Mouse (Mus musculus) lung, embryonic 14.5 days (tissue): ENCODE measurements around the gene Ralgapb. TPM values are rescaled to one million over a fixed set of nuclear protein-coding genes. Genes with fewer than 3 reads are reported as not detected.

ENCODE experiments used
- ATAC-seq: fragments of 200-750 bp; cut with Nextera tagmentation; 2 replicates; pipeline ENCODE4 v1.8.0; 2017; ENCODE audit warnings: mild to moderate bottlenecking, moderate TSS enrichment, moderate library complexity; ENCODE audit not compliant: insufficient read depth
- DNase-seq: peaks from one replicate; pipeline ENCODE4 v3.0.0-alpha.2; 2015
- H3K27ac ChIP-seq: fragments of 300-500 bp; sonication (generic); 2 replicates; pipeline ENCODE4 v1.5.1; 2014; ENCODE audit warnings: low read depth, mild to moderate bottlenecking, moderate library complexity
- H3K27me3 ChIP-seq: fragments of 300-500 bp; sonication (generic); 2 replicates; pipeline ENCODE4 v1.6.1; 2014; ENCODE audit warnings: low read length, control low read depth; ENCODE audit not compliant: insufficient read depth
- H3K36me3 ChIP-seq: fragments of 300-500 bp; sonication (generic); 2 replicates; pipeline ENCODE4 v1.6.1; 2014; ENCODE audit warnings: control low read depth; ENCODE audit not compliant: insufficient read depth
- H3K4me1 ChIP-seq: fragments of 300-500 bp; sonication (generic); 2 replicates; pipeline ENCODE4 v1.6.1; 2014; ENCODE audit warnings: antibody characterized with exemption, control low read depth; ENCODE audit not compliant: insufficient read depth
- H3K4me2 ChIP-seq: fragments of 300-500 bp; sonication (generic); 2 replicates; pipeline ENCODE4 v1.6.1; 2014; ENCODE audit warnings: mild to moderate bottlenecking
- H3K4me3 ChIP-seq: fragments of 300-500 bp; sonication (generic); 2 replicates; pipeline ENCODE4 v1.5.1; 2014; ENCODE audit warnings: low read depth, low read length
- H3K9ac ChIP-seq: fragments of 300-500 bp; sonication (generic); 2 replicates; pipeline ENCODE4 v1.6.1; 2014
- H3K9me3 ChIP-seq: fragments of 300-500 bp; sonication (generic); 2 replicates; pipeline ENCODE4 v1.6.1; 2016; ENCODE audit warnings: low read depth, low read length, control low read depth
- CTCF ChIP-seq: IDR thresholded peaks from 2 replicates; pipeline ENCODE4 v1.5.1; 2016; ENCODE audit warnings: antibody characterized with exemption, low read depth
- WGBS: fragments of 180-500 bp; shearing (Covaris S2); extraction: QIAGEN DNeasy Blood & Tissue Kit; methylation state at CpG from one replicate; pipeline ENCODE4 v1.1.7; 2014; 5-methylcytosine and 5-hydroxymethylcytosine counted together
- polyA plus RNA-seq: library from polyadenylated mRNA; unstranded; fragments of >200 nt; fragmentation: Nextera tagmentation; extraction: Ambion mirVana; gene quantifications from 2 replicates; pipeline ENCODE4 v1.2.1, GENCODE M21; 2014

The Ralgapb gene
- polyA plus RNA-seq, 1 experiment from 2014 or later = 22.1 TPM

GRCm38 (mm10) chr2:158541286-158541685, 131.6 kb downstream of the Ralgapb start:
- Histone ChIP-seq H3K4me1 (no peaks in the 10 kb centered on the region), H3K27ac (no peak overlapping the region), H3K27me3 (no peaks in the 10 kb centered on the region), H3K9ac (no peak overlapping the region), H3K36me3 (no peaks in the 10 kb centered on the region), H3K4me2 (no peak overlapping the region), H3K4me3 (no peak overlapping the region), H3K9me3 (no peaks in the 10 kb centered on the region)
- TF ChIP-seq CTCF = no peak
- DNase-seq (no peak), ATAC-seq (no peak)
- WGBS = 36% methylated on average over 4 of the region's 4 CpGs

- Histone ChIP-seq H3K4me3 (no peak overlapping the region), H3K36me3 (no peaks in the 10 kb centered on the region), H3K27me3 (no peaks in the 10 kb centered on the region), H3K4me2 (no peak overlapping the region), H3K27ac (no peak overlapping the region), H3K4me1 (no peaks in the 10 kb centered on the region), H3K9me3 (no peaks in the 10 kb centered on the region), H3K9ac (no peak overlapping the region)
- WGBS = 64% methylated on average over 2 of the region's 2 CpGs
- TF ChIP-seq CTCF = no peak
- DNase-seq (no peak), ATAC-seq (no peak)
Measured at GRCm38 (mm10) chr2:158545266-158545665, 135.6 kb downstream of the Ralgapb start.

- no peaks in the 10 kb centered on the region for H3K36me3 ChIP-seq
- TF ChIP-seq CTCF = peak; percentile 96
- 4% methylated on average over 17 of the region's 17 CpGs for WGBS
- 0 out of 2 replicates have a peak overlapping the region, but pooled peaks have one; percentile 20 for H3K9ac ChIP-seq
- 0 out of 2 replicates have a peak overlapping the region, but pooled peaks have one; percentile 35 for H3K4me2 ChIP-seq
- H3K27ac ChIP-seq = no peak overlapping the region
- H3K4me3 ChIP-seq = no peak overlapping the region
- DNase-seq (peak; percentile 91), ATAC-seq (peak; percentile 78)
- H3K9me3 ChIP-seq = no peaks in the 10 kb centered on the region
- H3K4me1 ChIP-seq = no peaks in the 10 kb centered on the region
- no peaks in the 10 kb centered on the region for H3K27me3 ChIP-seq
Measured at GRCm38 (mm10) chr2:158546751-158547150, 137.1 kb downstream of the Ralgapb start.

Other genes with a start within 250 kb of the Ralgapb start
- 6.4 and 9.1 TPM in 2 replicates for gene D630003M21Rik, start 180.6 kb upstream of the Ralgapb start, polyA plus RNA-seq
- not detected in 2 replicates for gene Bpi, start 151.8 kb upstream of the Ralgapb start, polyA plus RNA-seq
- gene Lbp, start 103.4 kb upstream of the Ralgapb start, polyA plus RNA-seq = 8.3 and 9.9 TPM in 2 replicates
- gene Snhg11, start 34.2 kb upstream of the Ralgapb start, polyA plus RNA-seq = 0.96 and 1.7 TPM in 2 replicates
- gene Adig, start 92.8 kb downstream of the Ralgapb start, polyA plus RNA-seq = 0.42 TPM in 1 of 2 replicates, not detected in the other
- not detected in 2 replicates for gene Arhgap40, start 102.9 kb downstream of the Ralgapb start, polyA plus RNA-seq
- not detected in 2 replicates for gene Slc32a1, start 200.9 kb downstream of the Ralgapb start, polyA plus RNA-seq
- 12.5 and 15.5 TPM in 2 replicates for gene Actr5, start 215.0 kb downstream of the Ralgapb start, polyA plus RNA-seq